Mouse (Mus musculus): ENCODE measurements around the gene Proser3. TPM values are rescaled to one million over a fixed set of nuclear protein-coding genes. Genes with fewer than 3 reads are reported as not detected.

Gene Proser3
- polyA plus RNA-seq, 1 experiment from 2014 or later, result 12.7 TPM

DNA sequence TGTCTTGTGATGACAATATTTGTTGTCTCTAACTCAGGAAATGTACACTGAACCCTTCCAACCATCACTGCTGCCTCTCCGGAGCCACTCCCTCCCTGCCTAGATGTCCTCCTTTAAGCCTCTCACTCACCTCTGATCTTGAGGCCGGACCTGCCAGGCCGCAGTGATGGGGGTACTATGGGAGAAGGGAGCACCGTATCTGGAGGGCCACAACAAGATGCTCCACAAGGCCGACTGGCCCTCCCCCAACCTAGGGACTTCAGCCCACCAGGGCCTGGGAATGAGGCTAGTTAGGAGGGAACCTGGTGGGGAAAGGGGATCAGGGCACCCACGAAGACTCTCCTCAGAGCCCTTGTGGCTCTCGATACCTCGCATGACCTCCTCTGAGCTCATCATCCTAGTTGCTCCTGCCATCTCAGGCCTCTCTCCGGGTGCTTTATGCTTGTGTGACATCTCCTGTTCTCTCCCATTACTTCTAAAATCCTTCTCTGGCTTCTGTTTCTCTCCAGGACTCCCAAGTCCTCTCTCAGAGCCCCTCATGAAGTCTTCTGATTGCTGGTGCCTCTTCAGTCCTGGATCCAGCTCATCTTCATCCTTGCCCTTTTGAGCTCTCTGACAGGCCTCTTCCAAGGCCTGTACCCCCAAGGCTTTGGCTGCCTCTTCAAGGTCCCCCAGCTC lies 39.0 kb upstream of the Proser3 start:
- H3K9me3 ChIP-seq (replicated peaks), result no peaks in the 10 kb centered on the region
- WGBS, result 78% methylated on average over 9 of the region's 9 CpGs

DNA sequence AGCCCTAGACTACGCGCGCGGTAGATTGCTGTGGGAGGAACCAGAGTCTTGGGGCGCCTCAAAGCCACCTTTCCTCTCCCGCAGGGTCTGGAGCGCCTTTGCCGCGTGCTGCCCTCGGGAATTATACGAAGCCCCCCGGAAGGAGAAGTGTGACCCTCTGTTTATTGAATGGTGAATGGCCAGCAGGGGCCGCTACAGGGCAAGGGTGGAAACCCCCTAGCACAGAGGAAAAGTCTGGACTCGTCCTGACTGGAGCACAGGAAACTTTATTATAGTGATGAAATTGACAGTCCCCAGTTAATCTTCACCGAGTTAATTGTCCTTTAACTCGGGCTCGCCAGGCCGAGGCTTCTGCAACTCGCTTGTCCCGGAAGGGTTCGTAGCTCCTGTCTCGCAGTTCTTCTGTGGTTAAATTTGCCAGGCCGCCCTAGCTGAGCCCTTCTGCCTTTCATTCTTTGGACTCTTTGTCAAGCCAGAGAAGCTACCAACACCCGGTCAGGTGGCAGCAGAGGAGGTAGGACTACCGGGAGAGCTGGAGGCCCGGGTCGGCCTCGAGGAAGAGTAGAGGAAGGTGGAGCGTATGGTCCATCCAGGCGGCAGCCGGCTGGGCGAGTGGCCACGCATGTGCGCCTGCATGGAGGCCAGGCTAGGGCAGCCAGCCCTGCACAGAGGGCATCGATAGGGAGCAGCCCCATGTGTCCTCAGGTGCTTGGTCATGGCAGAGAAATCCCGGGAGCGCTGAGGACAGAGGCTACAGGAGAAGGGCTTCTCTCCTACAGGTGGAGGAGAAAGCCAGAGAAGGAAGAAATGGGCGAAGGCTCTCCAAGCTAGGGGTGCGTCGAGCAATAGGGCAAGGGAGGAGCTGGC lies 37.6 kb upstream of the Proser3 start:
- peak; percentile 63 for ATAC-seq (ENCODE audit: insufficient number of reproducible peaks, low FRiP score)
- 0 out of 2 replicates have a peak, but pooled peaks cover 11% of the 10 kb centered on the region for H3K27me3 ChIP-seq (replicated peaks)

More for the DNA sequence above, 39.0 kb upstream of the Proser3 start:
- Histone ChIP-seq H3K4me1 (replicated peaks) (peaks cover 16% of the 10 kb centered on the region), H3K27ac (ENCODE audit: poor library complexity, severe bottlenecking) (no peak overlapping the region), H3K27me3 (replicated peaks) (0 out of 2 replicates have a peak, but pooled peaks cover 17% of the 10 kb centered on the region), H3K36me3 (peaks cover 11% of the 10 kb centered on the region), H3K9ac (no peak overlapping the region), H3K4me3 (no peak overlapping the region), H3K4me2 (no peak overlapping the region)
- ATAC-seq (ENCODE audit: insufficient number of reproducible peaks, low FRiP score), result no peak

DNA sequence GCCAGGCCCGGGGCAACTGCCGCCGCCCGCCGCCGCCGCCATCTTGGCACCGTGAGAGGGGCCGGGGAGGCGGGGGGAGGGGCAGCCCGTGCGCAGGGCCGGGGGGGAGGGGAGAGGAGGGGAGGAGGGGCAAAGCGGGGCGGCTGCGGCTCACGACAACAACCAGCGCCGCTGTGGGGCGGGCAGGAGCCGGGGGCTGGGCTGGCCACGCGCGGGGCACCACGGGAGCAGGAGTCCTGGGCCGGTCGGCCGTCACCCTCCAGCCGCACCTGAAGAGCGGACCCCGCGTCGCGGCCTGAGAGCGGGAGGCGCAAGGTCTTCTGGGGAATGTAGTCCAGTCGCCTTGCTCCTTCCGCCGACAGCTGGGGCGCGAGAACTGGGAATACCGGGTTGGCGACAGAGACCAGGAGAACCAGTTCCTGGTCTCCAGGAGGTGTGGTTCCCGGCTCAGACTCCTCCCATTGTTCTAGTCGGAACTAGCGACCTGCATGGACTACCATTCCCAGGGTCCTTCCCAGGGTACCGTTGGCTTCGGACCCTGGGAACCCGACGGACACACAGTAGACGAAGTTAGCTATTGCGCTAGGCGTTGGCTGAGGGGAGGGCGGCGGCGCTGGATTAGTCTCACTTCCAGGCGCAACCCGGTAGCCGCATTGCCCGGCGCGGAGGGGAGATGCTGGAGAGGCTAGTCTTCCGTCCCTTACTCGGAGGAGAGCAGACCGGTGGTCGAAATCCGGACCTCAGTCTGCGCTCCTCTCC lies 36.8 kb upstream of the Proser3 start, which contains the start of gene Kmt2b:
Gene Kmt2b, minus strand, starts transcription at position 51 of the 759 bp plus-strand sequence.
- H3K27ac ChIP-seq (ENCODE audit: poor library complexity, severe bottlenecking), result peak within 1 kb of the TSS; percentile 89
- peaks cover 33% of the 10 kb centered on the region for H3K36me3 ChIP-seq
- peak within 1 kb of the TSS; percentile 93 for H3K4me2 ChIP-seq
- peak; percentile 96 for ATAC-seq (ENCODE audit: insufficient number of reproducible peaks, low FRiP score)
- H3K9me3 ChIP-seq (replicated peaks), result no peaks in the 10 kb centered on the region
- under 1% methylated on average over 54 of the region's 68 CpGs for WGBS
- peak within 1 kb of the TSS; percentile 92 for H3K9ac ChIP-seq
- peaks cover 16% of the 10 kb centered on the region for H3K4me1 ChIP-seq (replicated peaks)
- 0 out of 2 replicates have a peak, but pooled peaks cover 4% of the 10 kb centered on the region for H3K27me3 ChIP-seq (replicated peaks)
- H3K4me3 ChIP-seq, result peak within 1 kb of the TSS; percentile 82

More for the DNA sequence above, 37.6 kb upstream of the Proser3 start:
- WGBS, result 29% methylated on average over 40 of the region's 40 CpGs
- Histone ChIP-seq H3K27ac (ENCODE audit: poor library complexity, severe bottlenecking) (peak overlapping the region; percentile 89), H3K4me2 (peak overlapping the region; percentile 93), H3K36me3 (peaks cover 25% of the 10 kb centered on the region), H3K4me1 (replicated peaks) (peaks cover 16% of the 10 kb centered on the region), H3K9ac (peak overlapping the region; percentile 92), H3K9me3 (replicated peaks) (no peaks in the 10 kb centered on the region), H3K4me3 (peak overlapping the region; percentile 82)

DNA sequence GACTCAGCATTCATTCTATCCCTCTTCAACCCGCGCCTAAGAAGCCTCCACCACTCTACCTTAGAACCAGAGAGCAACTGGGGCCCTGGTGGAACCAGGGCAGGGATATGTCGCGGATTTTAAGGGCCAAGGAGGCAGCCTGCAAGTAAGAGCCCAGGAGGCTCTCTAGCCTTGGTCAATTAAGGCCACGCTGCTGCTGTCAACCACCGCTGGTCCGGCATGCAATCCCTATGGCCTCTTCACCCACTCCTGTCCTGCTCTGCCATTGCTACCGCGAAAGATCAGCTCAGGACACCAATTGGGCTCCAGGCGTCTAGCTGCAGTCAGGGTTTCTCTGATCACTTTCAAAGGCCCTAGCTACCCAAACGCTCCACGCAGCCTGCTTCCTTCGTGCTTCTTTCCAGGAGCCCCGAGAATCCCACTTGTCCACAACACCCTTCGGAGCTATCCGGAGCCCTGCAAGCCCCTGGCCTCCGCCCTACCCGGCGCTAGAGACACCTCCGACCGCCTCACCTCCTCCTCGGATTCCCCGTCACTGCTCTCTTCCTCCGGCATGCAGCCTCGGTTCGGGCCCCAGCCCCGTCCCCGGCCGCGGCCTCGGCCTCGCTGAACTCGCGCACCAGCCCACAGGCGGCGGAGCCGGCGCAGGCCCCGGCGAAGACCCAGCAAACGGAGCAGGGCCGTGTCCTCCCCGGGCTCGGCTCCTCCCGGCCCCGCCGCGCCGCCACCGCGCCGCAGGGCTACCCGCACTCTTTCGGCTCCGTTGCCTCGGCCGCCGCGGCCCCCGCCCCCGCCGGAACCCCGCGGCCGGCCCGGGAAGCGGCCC lies 36.0 kb upstream of the Proser3 start:
- peak; percentile 19 for ATAC-seq (ENCODE audit: insufficient number of reproducible peaks, low FRiP score)
- no peaks in the 10 kb centered on the region for H3K9me3 ChIP-seq (replicated peaks)
- under 1% methylated on average over 57 of the region's 67 CpGs for WGBS
- peak overlapping the region; percentile 93 for H3K4me2 ChIP-seq
- H3K4me3 ChIP-seq, result peak overlapping the region; percentile 82
- H3K27me3 ChIP-seq (replicated peaks), result 0 out of 2 replicates have a peak, but pooled peaks cover 4% of the 10 kb centered on the region
- peaks cover 41% of the 10 kb centered on the region for H3K36me3 ChIP-seq
- peaks cover 16% of the 10 kb centered on the region for H3K4me1 ChIP-seq (replicated peaks)
- H3K9ac ChIP-seq, result peak overlapping the region; percentile 92
- peak overlapping the region; percentile 89 for H3K27ac ChIP-seq (ENCODE audit: poor library complexity, severe bottlenecking)

DNA sequence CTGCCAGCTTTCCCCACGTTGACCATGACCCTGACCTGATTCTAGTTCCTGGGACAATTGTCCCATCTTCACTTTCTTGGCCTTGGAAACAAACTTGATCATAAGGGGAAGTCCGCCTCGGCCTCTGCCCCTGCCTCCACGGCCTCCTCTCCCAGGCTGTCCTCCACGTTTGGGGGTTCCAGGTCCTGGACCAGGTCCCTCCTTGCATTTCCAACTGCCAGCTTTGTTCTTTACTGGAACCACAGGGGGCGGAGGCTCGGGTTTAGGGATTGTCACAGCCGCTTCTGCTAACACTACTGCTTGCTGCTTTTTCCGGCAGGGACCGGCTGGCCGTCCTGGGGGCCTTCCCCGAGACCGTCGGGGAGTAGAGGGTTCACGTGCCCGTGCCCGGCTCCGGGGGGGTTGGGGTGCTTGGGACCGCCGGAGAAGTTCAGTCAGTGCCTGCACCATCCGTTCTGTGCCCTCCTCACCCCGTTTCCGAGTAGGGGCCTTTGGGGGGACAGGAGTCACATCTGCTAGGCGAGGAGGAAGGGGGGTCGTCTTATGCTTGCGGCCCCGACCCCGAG lies 34.4 kb upstream of the Proser3 start:
- ATAC-seq (ENCODE audit: insufficient number of reproducible peaks, low FRiP score), result no peak
- H3K36me3 ChIP-seq, result peaks cover 56% of the 10 kb centered on the region
- no peaks in the 10 kb centered on the region for H3K9me3 ChIP-seq (replicated peaks)
- H3K27me3 ChIP-seq (replicated peaks), result 0 out of 2 replicates have a peak, but pooled peaks cover 4% of the 10 kb centered on the region
- peak overlapping the region; percentile 93; the same call in 1 of the 2 replicates for H3K4me2 ChIP-seq
- peak overlapping the region; percentile 92; the same call in 1 of the 2 replicates for H3K9ac ChIP-seq
- WGBS, result 92% methylated on average over 28 of the region's 28 CpGs
- H3K27ac ChIP-seq (ENCODE audit: poor library complexity, severe bottlenecking), result no peak overlapping the region
- peaks cover 16% of the 10 kb centered on the region for H3K4me1 ChIP-seq (replicated peaks)
- peak overlapping the region; percentile 82; the same call in 1 of the 2 replicates for H3K4me3 ChIP-seq

DNA sequence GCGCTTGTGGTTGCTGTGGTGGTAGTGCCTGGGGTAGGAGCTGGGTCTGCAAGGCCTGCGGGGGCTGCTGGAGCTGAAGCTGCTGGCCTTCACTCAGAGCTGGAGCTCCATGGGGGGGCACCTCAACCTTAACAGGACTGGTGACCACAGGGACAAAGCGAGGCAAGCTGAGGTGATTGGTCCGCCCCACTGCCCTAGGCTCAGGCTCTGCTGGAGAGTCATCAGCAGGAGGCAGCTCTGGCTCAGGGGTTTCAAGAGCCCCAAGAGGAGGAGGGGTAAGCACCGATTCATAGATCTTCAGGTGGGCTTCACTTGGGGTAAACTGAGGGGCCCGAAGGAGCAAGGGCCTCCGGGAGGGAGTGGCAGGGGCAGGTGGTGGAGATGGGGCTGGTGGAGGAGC lies 33.1 kb upstream of the Proser3 start:
- H3K36me3 ChIP-seq, result peaks cover 68% of the 10 kb centered on the region
- no peak overlapping the region for H3K4me3 ChIP-seq
- H3K9me3 ChIP-seq (replicated peaks), result no peaks in the 10 kb centered on the region
- no peak for ATAC-seq (ENCODE audit: insufficient number of reproducible peaks, low FRiP score)
- H3K4me2 ChIP-seq, result no peak overlapping the region
- no peaks in the 10 kb centered on the region for H3K27me3 ChIP-seq (replicated peaks)
- WGBS, result 94% methylated on average over 7 of the region's 7 CpGs
- peaks cover 16% of the 10 kb centered on the region for H3K4me1 ChIP-seq (replicated peaks)
- no peak overlapping the region for H3K27ac ChIP-seq (ENCODE audit: poor library complexity, severe bottlenecking)
- no peak overlapping the region for H3K9ac ChIP-seq

DNA sequence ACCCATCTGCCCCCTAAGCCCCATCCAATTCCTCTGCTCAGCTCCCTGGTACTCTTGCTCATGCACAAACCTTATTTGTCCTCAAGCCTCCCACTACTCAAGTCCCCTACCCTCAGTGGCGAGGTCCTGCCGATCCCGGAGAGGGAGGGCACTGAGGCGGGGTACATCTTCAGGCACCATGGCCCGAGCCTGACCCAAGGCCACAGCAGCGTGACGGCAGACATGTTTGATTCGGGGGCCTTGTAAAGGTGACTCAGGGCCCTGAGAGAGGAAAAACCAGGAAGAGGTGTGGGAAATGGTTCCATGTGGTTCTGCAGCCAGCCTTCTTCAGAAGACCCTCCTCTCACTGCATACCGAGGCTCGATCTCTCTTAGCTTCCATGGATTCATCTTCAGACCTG lies 32.2 kb upstream of the Proser3 start:
- no peak for ATAC-seq (ENCODE audit: insufficient number of reproducible peaks, low FRiP score)
- H3K36me3 ChIP-seq, result peaks cover 76% of the 10 kb centered on the region
- no peak overlapping the region for H3K27ac ChIP-seq (ENCODE audit: poor library complexity, severe bottlenecking)
- H3K4me1 ChIP-seq (replicated peaks), result peaks cover 10% of the 10 kb centered on the region
- H3K4me3 ChIP-seq, result no peak overlapping the region
- H3K9ac ChIP-seq, result 0 out of 2 replicates have a peak overlapping the region, but pooled peaks have one; percentile 2
- H3K27me3 ChIP-seq (replicated peaks), result no peaks in the 10 kb centered on the region
- no peaks in the 10 kb centered on the region for H3K9me3 ChIP-seq (replicated peaks)
- 96% methylated on average over 10 of the region's 10 CpGs for WGBS
- H3K4me2 ChIP-seq, result no peak overlapping the region

DNA sequence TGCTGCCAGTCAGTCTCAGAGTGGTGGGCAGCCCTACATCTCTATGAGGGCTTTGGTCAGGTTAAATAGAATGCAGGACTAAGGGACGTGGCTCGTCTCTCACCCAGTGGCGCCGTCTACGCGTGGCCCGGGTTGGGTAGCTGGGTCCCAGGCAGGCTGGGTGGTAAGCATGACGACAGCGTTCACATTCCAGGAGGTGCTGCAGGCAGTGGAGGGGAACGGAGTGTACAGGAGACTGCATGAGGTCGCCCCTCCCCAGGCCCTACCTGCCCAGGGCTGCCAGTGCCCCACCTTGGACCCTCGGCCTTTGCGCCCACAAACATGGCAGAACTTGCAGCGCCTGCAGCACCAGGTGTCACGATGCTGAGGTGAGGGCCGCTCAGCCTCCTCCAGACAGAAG lies 29.4 kb upstream of the Proser3 start:
- 91% methylated on average over 16 of the region's 16 CpGs for WGBS
- Histone ChIP-seq H3K4me1 (replicated peaks) (0 out of 2 replicates have a peak, but pooled peaks cover under 1% of the 10 kb centered on the region), H3K4me2 (no peak overlapping the region), H3K36me3 (peaks cover 99% of the 10 kb centered on the region), H3K9ac (no peak overlapping the region), H3K9me3 (replicated peaks) (no peaks in the 10 kb centered on the region), H3K27ac (ENCODE audit: poor library complexity, severe bottlenecking) (no peak overlapping the region), H3K27me3 (replicated peaks) (no peaks in the 10 kb centered on the region), H3K4me3 (no peak overlapping the region)
- ATAC-seq (ENCODE audit: insufficient number of reproducible peaks, low FRiP score), result no peak

DNA sequence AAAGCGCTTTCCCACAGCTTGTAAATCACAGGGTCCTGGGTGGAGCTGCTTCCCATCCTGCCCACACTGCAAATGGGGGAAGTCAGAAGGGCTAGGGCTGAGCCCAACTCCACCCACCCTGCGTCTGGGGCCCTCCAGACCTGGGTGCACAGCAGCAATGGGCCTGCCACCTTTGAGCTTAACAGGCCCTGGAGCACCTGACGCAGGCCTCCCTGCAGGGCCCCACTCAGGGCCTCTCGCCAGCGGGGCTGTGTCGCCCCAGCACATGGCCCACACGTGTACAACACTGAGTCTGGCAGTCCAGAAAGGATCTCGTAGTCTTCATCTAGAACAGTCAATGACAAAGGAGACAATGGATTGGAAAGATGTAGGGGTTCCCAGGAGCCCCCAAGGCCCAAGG lies 27.9 kb upstream of the Proser3 start:
- H3K4me1 ChIP-seq (replicated peaks), result no peaks in the 10 kb centered on the region
- no peaks in the 10 kb centered on the region for H3K27me3 ChIP-seq (replicated peaks)
- no peak for ATAC-seq (ENCODE audit: insufficient number of reproducible peaks, low FRiP score)
- H3K4me3 ChIP-seq, result no peak overlapping the region
- H3K4me2 ChIP-seq, result no peak overlapping the region
- WGBS, result 93% methylated on average over 8 of the region's 8 CpGs
- no peak overlapping the region for H3K9ac ChIP-seq
- no peaks in the 10 kb centered on the region for H3K9me3 ChIP-seq (replicated peaks)
- H3K36me3 ChIP-seq, result peaks cover 99% of the 10 kb centered on the region
- H3K27ac ChIP-seq (ENCODE audit: poor library complexity, severe bottlenecking), result no peak overlapping the region

DNA sequence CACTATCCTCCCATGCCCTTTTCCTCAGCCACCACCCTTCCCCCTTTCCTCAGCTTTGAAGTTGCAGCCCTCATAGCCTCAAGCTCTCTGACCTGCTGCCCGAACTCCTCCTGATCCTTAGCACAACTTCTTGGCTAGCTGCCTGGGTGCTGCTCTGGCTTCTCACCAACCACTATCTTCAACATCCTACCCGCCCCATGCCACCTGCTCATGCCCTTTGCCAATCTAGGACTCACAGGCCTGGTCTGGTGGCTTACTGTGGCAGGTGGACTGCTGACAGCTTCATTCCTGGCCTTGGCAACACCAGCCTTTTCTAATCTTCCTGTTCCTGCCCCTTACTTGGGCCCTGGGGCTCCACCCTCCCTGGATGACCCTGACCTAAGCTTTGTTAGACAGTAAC lies 20.9 kb upstream of the Proser3 start:
- no peak overlapping the region for H3K27ac ChIP-seq (ENCODE audit: poor library complexity, severe bottlenecking)
- no peaks in the 10 kb centered on the region for H3K4me1 ChIP-seq (replicated peaks)
- no peaks in the 10 kb centered on the region for H3K27me3 ChIP-seq (replicated peaks)
- no peak for ATAC-seq (ENCODE audit: insufficient number of reproducible peaks, low FRiP score)
- H3K9me3 ChIP-seq (replicated peaks), result no peaks in the 10 kb centered on the region
- H3K9ac ChIP-seq, result no peak overlapping the region
- 87% methylated on average over 2 of the region's 2 CpGs for WGBS
- H3K4me3 ChIP-seq, result no peak overlapping the region
- H3K36me3 ChIP-seq, result peaks cover 96% of the 10 kb centered on the region
- H3K4me2 ChIP-seq, result no peak overlapping the region
